Mouse (Mus musculus): Measurements from ENCODE around the gene Klc1.

The Klc1 gene

GRCm38 (mm10) chr12:111851235-111851634 lies 92.6 kb downstream of the Klc1 start:
- DNase-seq (ENCODE audit: low read depth, low spot score): peak; percentile 57

- peak; percentile 83 for DNase-seq (ENCODE audit: low read depth, low spot score)
These were observed 93.1 kb downstream of the Klc1 start for GRCm38 (mm10) chr12:111851745-111852144.

- peak; percentile 64 for DNase-seq (ENCODE audit: low read depth, low spot score)
These were observed 94.4 kb downstream of the Klc1 start for GRCm38 (mm10) chr12:111853011-111853436.

GRCm38 (mm10) chr12:111853546-111853945 lies 94.9 kb downstream of the Klc1 start:
- peak; percentile 54 for DNase-seq (ENCODE audit: low read depth, low spot score)

GRCm38 (mm10) chr12:111855448-111855847 lies 96.8 kb downstream of the Klc1 start:
- DNase-seq (ENCODE audit: low read depth, low spot score): no peak
